Mouse (Mus musculus) erythroblast, embryonic 14.5 days (primary cell): ENCODE data around the gene Tmpo.

Experiments
- GATA1 ChIP-seq: IDR thresholded peaks from 2 replicates; pipeline ENCODE4 v1.6.1; 2012; ENCODE audit warnings: low read length, inconsistent platforms, mixed read lengths
- TAL1 ChIP-seq: IDR thresholded peaks from 3 replicates; pipeline ENCODE4 v1.6.1; 2012; ENCODE audit warnings: low read length, inconsistent platforms, mixed read lengths

- TF ChIP-seq GATA1 (no peak), TAL1 (no peak)
These were observed 43.7 kb downstream of the Tmpo start for GRCm38 (mm10) chr10:91137400-91137799.
